In genomic region chr6:121150126-121150525, GRCm38 (mm10) we compare ENCODE assay signal across 20 mouse cellular contexts.
"Had no signal": no experiment of that assay in that cellular context is flagged by ENCODE, and none has a peak within 500 bp of the region (broad histone marks: within the 10 kb centered on the region; RNA-seq: fewer than 3 reads in every experiment).

No protein-coding gene starts in this region.

- DNase-seq: kidney, adult 9 months; kidney, postnatal 14 days; kidney, postnatal 4 days; lung, postnatal 10 days; lung, postnatal 36 days; thymus, adult 2 months; thymus, postnatal 14 days; thymus, postnatal 4 days had no signal

- H3K4me3 ChIP-seq: limb, embryonic 10.5 days; limb, embryonic 13.5 days; liver, embryonic 15.5 days; lung, embryonic 15.5 days; megakaryocyte, embryonic 14.5 days; midbrain, embryonic 10.5 days; midbrain, embryonic 13.5 days; myocyte; neural tube, embryonic 13.5 days had no signal

- H3K4me1 ChIP-seq: liver, embryonic 15.5 days; megakaryocyte, embryonic 14.5 days had no signal

- H3K36me3 ChIP-seq: limb, embryonic 10.5 days; limb, embryonic 13.5 days; liver, embryonic 15.5 days; lung, embryonic 15.5 days; midbrain, embryonic 10.5 days; midbrain, embryonic 13.5 days; neural tube, embryonic 13.5 days had no signal

- H3K9ac ChIP-seq: limb, embryonic 13.5 days; liver, embryonic 15.5 days; lung, embryonic 15.5 days; midbrain, embryonic 13.5 days; neural tube, embryonic 13.5 days had no signal

- H3K4me2 ChIP-seq: limb, embryonic 13.5 days; liver, embryonic 11.5 days; liver, embryonic 15.5 days; lung, embryonic 15.5 days; midbrain, embryonic 13.5 days; neural tube, embryonic 13.5 days had no signal

- ATAC-seq: midbrain, embryonic 13.5 days; midbrain, embryonic 16.5 days had no signal

- H3K9me3 ChIP-seq: limb, embryonic 10.5 days; limb, embryonic 13.5 days; liver, embryonic 15.5 days; lung, embryonic 15.5 days; midbrain, embryonic 10.5 days; midbrain, embryonic 13.5 days; neural tube, embryonic 13.5 days had no signal

- H3K27ac ChIP-seq: limb, embryonic 13.5 days; liver, embryonic 15.5 days; lung, embryonic 15.5 days; midbrain, embryonic 10.5 days; midbrain, embryonic 13.5 days; neural tube, embryonic 13.5 days; stomach, postnatal 0 days had no signal

- H3K27me3 ChIP-seq: limb, embryonic 13.5 days; midbrain, embryonic 13.5 days; neural tube, embryonic 13.5 days had no signal
